Comparison of ENCODE assay signal across 21 mouse cellular contexts in the genomic region with DNA sequence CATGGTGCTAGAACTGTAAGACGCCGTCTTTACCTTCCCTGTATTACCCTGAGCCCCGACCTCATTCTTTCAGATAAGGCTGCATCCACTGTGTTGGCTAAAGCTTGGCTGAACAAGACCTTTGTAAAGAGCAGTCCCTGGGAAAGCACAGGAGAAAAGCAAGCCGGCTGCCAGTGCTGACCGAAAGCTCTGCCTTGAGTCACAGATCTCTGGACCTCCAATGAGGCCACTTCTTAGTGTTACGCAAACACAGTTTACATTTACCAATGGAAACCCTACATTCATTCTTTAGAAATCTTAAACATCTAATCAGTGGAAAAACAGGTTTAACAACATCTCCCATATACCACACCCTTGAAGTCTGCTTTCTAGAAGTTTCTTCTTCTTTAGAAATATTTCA. TPM values are rescaled to one million over a fixed set of nuclear protein-coding genes. Genes with fewer than 3 reads are reported as not detected.
DNase-seq lines count a peak whose midpoint lies in the region; ATAC-seq lines count a peak whose summit lies in the region.
"Had no signal": no experiment of that assay in that cellular context is flagged by ENCODE, and none has a peak within 500 bp of the region (broad histone marks: within the 10 kb centered on the region; RNA-seq: fewer than 3 reads in every experiment).

No protein-coding gene starts in this region.

- H3K9ac ChIP-seq in liver, embryonic 13.5 days, result no peak overlapping the region
- H3K9ac ChIP-seq in stomach, embryonic 14.5 days (replicated peaks; ENCODE audit: low read depth, low read length), result no peak overlapping the region
- no peak overlapping the region for H3K9ac ChIP-seq in stomach, embryonic 16.5 days (ENCODE audit: low read length)
- H3K9ac ChIP-seq: embryonic facial prominence, embryonic 15.5 days; heart, embryonic 13.5 days had no signal

- 0 out of 2 replicates have a peak, but pooled peaks have one; percentile 18 for ATAC-seq in liver, embryonic 13.5 days (ENCODE audit: low read depth)
- peak; percentile 80 for ATAC-seq in stomach, embryonic 14.5 days (ENCODE audit: insufficient number of reproducible peaks, insufficient read depth, low FRiP score, low read depth)
- peak; percentile 87 for ATAC-seq in stomach, embryonic 16.5 days (ENCODE audit: insufficient read depth, low FRiP score)
- ATAC-seq: forebrain, embryonic 14.5 days had no signal

- no peaks in the 10 kb centered on the region for H3K9me3 ChIP-seq in liver, embryonic 13.5 days (replicated peaks)
- no peaks in the 10 kb centered on the region for H3K9me3 ChIP-seq in stomach, embryonic 14.5 days (ENCODE audit: control insufficient read depth, low read depth, low read length)
- H3K9me3 ChIP-seq in stomach, embryonic 16.5 days (replicated peaks; ENCODE audit: control insufficient read depth, low read length), result no peaks in the 10 kb centered on the region
- H3K9me3 ChIP-seq: embryonic facial prominence, embryonic 15.5 days; forebrain, embryonic 10.5 days; heart, embryonic 13.5 days had no signal

- 86% methylated on average over 6 of the region's 6 CpGs for WGBS in liver, embryonic 13.5 days (ENCODE audit: insufficient replicate concordance)
- 74% methylated on average over 6 of the region's 6 CpGs for WGBS in stomach, embryonic 14.5 days
- WGBS in stomach, embryonic 16.5 days, result 66% methylated on average over 6 of the region's 6 CpGs

- no peak overlapping the region for H3K27ac ChIP-seq in liver, embryonic 13.5 days
- no peak overlapping the region for H3K27ac ChIP-seq in stomach, embryonic 14.5 days (ENCODE audit: low read length)
- peak overlapping the region; percentile 83 for H3K27ac ChIP-seq in stomach, embryonic 16.5 days (ENCODE audit: low read length)
- H3K27ac ChIP-seq: embryonic facial prominence, embryonic 15.5 days; forebrain, embryonic 10.5 days; gastrocnemius, adult 2 months; heart, embryonic 13.5 days had no signal

- no peak for DNase-seq in liver, embryonic 13.5 days
- no peak for DNase-seq in liver
- DNase-seq in lung, postnatal 36 days, result peak; percentile 8
- no peak for DNase-seq in lung, postnatal 10 days
- no peak for DNase-seq in spleen, postnatal 4 days (ENCODE audit: low spot score in 2 of 2)
- no peak for DNase-seq in thymus, postnatal 36 days
- DNase-seq: adrenal gland, adult 2 months; adrenal gland, postnatal 25 days; cerebellum, adult 18-20 months; cerebellum, adult 9-11 months; cerebellum, postnatal 36 days; gastrocnemius, adult 2 months; gastrocnemius, postnatal 25 days; heart, postnatal 4 days had no signal

- H3K4me1 ChIP-seq in liver, embryonic 13.5 days (replicated peaks), result 0 out of 2 replicates have a peak, but pooled peaks cover 2% of the 10 kb centered on the region
- H3K4me1 ChIP-seq in stomach, embryonic 14.5 days (ENCODE audit: control insufficient read depth, insufficient read depth, low read length), result no peaks in the 10 kb centered on the region
- H3K4me1 ChIP-seq in stomach, embryonic 16.5 days (ENCODE audit: control insufficient read depth, insufficient read depth, low read length), result peaks cover 3% of the 10 kb centered on the region; the same call in 1 of the 2 replicates
- H3K4me1 ChIP-seq: embryonic facial prominence, embryonic 15.5 days; forebrain, embryonic 10.5 days had no signal

- H3K4me3 ChIP-seq in liver, embryonic 13.5 days (replicated peaks), result no peak overlapping the region
- no peak overlapping the region for H3K4me3 ChIP-seq in stomach, embryonic 14.5 days (ENCODE audit: low read depth, low read length)
- H3K4me3 ChIP-seq in stomach, embryonic 16.5 days (replicated peaks; ENCODE audit: low read length), result no peak overlapping the region
- H3K4me3 ChIP-seq: embryonic facial prominence, embryonic 15.5 days; erythroblast, embryonic 14.5 days; forebrain, embryonic 10.5 days; gastrocnemius, adult 2 months; heart, embryonic 13.5 days had no signal

- peaks cover 6% of the 10 kb centered on the region for H3K36me3 ChIP-seq in liver, embryonic 13.5 days
- H3K36me3 ChIP-seq in stomach, embryonic 14.5 days (ENCODE audit: control insufficient read depth, insufficient read depth, low read length), result no peaks in the 10 kb centered on the region
- H3K36me3 ChIP-seq in stomach, embryonic 16.5 days (ENCODE audit: control insufficient read depth, insufficient read depth, low read length), result 0 out of 2 replicates have a peak, but pooled peaks cover 6% of the 10 kb centered on the region
- H3K36me3 ChIP-seq: heart, embryonic 13.5 days had no signal

- H3K27me3 ChIP-seq in liver, embryonic 13.5 days, result no peaks in the 10 kb centered on the region
- H3K27me3 ChIP-seq in stomach, embryonic 14.5 days (ENCODE audit: control insufficient read depth, insufficient read depth, low read length), result no peaks in the 10 kb centered on the region
- no peaks in the 10 kb centered on the region for H3K27me3 ChIP-seq in stomach, embryonic 16.5 days (ENCODE audit: control insufficient read depth, insufficient read depth, low read length)
- H3K27me3 ChIP-seq: embryonic facial prominence, embryonic 15.5 days; heart, embryonic 13.5 days had no signal

- H3K4me2 ChIP-seq in liver, embryonic 13.5 days, result no peak overlapping the region
- no peak overlapping the region for H3K4me2 ChIP-seq in stomach, embryonic 14.5 days (replicated peaks; ENCODE audit: low read depth, low read length)
- peak overlapping the region; percentile 16; the same call in 1 of the 2 replicates for H3K4me2 ChIP-seq in stomach, embryonic 16.5 days (ENCODE audit: low read depth, low read length)
- H3K4me2 ChIP-seq: embryonic facial prominence, embryonic 15.5 days; heart, embryonic 13.5 days had no signal

RNA-seq across cellular contexts. Expression of a gene that starts 8.9 kb away (rescaled TPM):
- 13.4 and 17.9 TPM in 2 replicates for polyA plus RNA-seq in liver, embryonic 13.5 days (2015; fragmentation: Nextera tagmentation; extraction: Ambion mirVana)
- polyA plus RNA-seq in stomach, embryonic 14.5 days (2014; fragmentation: Nextera tagmentation; extraction: Ambion mirVana), result 0.45 and 1.2 TPM in 2 replicates
- 0.28 and 0.31 TPM in 2 replicates for polyA plus RNA-seq in stomach, embryonic 16.5 days (2015; fragmentation: Nextera tagmentation; extraction: Ambion mirVana)
- polyA plus RNA-seq: erythroblast, embryonic 14.5 days had no signal

Comparison
In these comparisons a context has a peak if more than half of its experiments do, and no peak if none do; other contexts are left out.
1. ATAC-seq: peak in every context shown above with its lines; median percentile 87 in stomach, embryonic 16.5 days; 80 in stomach, embryonic 14.5 days; 18 in liver, embryonic 13.5 days.